Mouse (Mus musculus) liver, embryonic 15.5 days (tissue): ENCODE measurements around the gene Mtf2. TPM values are rescaled to one million over a fixed set of nuclear protein-coding genes. Genes with fewer than 3 reads are reported as not detected.

Source experiments
- polyA plus RNA-seq: library from polyadenylated mRNA; unstranded; fragments of >200 nt; fragmentation: Nextera tagmentation; extraction: Ambion mirVana; gene quantifications from 2 replicates; pipeline ENCODE4 v1.2.1, GENCODE M21; 2015

Mtf2 gene
- polyA plus RNA-seq, 1 experiment from 2014 or later, result 36.6 TPM

Other genes starting within 250 kb of the Mtf2 start
- 0.35 and 0.53 TPM in 2 replicates for gene Ube2d2b, start 235.6 kb upstream of the Mtf2 start, polyA plus RNA-seq
- 54.3 and 56.7 TPM in 2 replicates for gene Evi5, start 190.6 kb upstream of the Mtf2 start, polyA plus RNA-seq
- 26.1 and 26.7 TPM in 2 replicates for gene Rpl5, start 165.2 kb upstream of the Mtf2 start, polyA plus RNA-seq
- 7.8 and 8.9 TPM in 2 replicates for gene Fam69a, start 78.6 kb upstream of the Mtf2 start, polyA plus RNA-seq
- gene Tmed5, start 66.9 kb downstream of the Mtf2 start, polyA plus RNA-seq, result 18.0 and 22.1 TPM in 2 replicates
- gene Ccdc18, start 67.2 kb downstream of the Mtf2 start, polyA plus RNA-seq, result 3.7 and 4.6 TPM in 2 replicates
- gene Dr1, start 203.2 kb downstream of the Mtf2 start, polyA plus RNA-seq, result 25.0 and 25.6 TPM in 2 replicates
- gene Pigg, start 246.9 kb downstream of the Mtf2 start, polyA plus RNA-seq, result 3.1 TPM in 2 replicates